Mouse (Mus musculus): ENCODE measurements around the gene Rsph1.

Gene Rsph1

GRCm38 (mm10) chr17:31207771-31208334, 69.3 kb downstream of the Rsph1 start, which contains the start of gene Ubash3a:
TSS of gene Ubash3a (plus strand) at chr17:31207873.
- DNase-seq (ENCODE audit: low spot score), result peak; percentile 33

All from spleen, adult 12 weeks (tissue).